Mouse (Mus musculus) urinary bladder, postnatal 25 days (tissue): ENCODE results near the gene Tmem53.

Experiments used
- DNase-seq: peaks from one replicate; pipeline ENCODE4 v3.0.0; 2022; ENCODE audit warnings: low spot score

Gene Tmem53

DNA sequence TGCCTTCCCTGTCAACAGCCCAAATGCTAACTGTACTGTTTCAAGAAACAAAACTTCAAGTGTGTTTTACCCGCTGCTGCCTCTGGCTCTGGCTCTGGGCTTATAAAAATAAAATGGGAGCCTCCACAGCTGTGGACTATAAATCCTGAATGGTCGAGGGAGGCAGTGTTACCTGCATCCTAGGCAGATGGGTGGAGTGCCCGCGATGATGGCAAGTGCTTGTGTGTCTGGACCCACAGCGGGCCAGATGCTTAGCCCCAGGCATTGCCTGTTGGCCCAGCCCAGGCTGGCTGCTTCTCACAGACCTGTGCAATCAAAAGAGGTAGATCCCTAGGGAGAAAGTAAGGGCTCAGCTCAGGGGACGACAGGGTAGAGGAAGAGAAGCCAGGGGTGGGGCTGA lies 65.0 kb downstream of the Tmem53 start:
- DNase-seq: no peak

GRCm38 (mm10) chr4:117317701-117318190 lies 66.0 kb downstream of the Tmem53 start:
- no peak for DNase-seq
